Mouse (Mus musculus): ENCODE measurements around the gene Fuom.
A peak's percentile ranks its signal among the peaks of the same experiment; 100 is the strongest.

The Fuom gene

DNA sequence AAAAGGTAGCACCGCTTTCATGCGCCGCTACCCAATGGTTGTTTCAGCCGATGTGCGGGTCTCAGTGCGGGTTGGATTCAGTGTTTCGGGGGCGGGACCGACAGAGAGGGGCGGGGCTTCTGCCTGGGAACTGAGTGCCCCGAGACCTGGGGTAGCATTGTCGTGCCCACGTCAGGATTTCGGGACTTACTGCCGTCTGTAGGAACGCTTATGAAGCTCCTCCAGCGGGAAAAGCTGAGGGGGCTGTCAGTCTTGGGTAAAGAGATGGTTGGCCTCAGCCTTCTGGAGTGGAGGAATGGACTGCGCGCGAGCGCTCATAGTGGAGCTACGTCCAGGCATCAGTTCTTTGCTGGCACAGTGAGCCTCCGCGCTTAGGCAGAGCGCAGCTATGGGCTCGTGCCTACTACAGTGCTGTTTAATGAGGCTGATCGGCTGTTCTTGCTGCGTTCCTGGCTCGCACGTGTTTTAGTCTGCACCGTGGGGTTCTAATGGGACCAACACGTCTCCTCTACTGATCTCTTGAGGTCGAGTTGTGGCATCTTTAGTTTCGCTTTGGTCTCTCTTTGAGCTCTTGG lies 53.0 kb downstream of the Fuom start:
- peak; percentile 46 to 48 for DNase-seq

DNA sequence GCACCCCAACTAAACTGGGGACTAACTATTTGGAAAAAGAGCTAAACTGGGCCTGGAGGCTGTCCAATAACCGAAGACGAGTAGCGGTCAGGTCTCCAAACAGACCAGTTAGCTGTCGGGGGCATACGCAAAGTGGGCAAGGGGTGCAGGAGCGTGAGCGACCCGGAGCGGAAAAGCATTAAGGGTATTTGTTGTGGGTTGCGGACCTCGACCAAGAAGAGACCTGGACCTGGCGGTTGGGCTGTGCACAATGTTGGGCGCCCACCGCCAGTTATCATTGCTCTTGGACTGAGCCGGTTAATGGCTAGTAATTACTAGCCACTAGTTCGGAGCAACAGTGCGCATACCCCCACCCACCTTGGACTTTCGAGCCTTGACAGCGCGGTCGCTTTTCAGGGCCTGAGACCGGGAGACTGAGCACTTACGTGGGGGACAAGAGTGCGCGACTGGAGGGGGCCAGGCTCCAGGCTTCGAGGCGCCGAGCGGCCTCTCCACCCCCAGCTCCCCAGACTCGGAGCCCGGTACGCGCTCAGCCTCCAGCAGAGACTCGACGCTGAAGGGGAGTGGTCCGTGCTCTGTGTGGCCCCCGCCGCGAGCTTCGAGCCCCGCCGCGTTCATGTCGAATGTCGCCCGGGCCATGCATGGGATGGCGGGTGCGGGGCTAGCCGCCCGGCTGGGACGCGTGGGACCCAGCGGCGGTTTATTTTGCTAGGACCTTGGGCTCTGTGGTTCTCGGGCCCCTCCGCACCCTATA lies 53.7 kb downstream of the Fuom start, which contains the start of gene Msx3:
Gene Msx3 (minus strand): TSS at position 729 of the 754 bp plus-strand sequence.
- DNase-seq = peak in 1 of 2 experiments; percentile 17

DNA sequence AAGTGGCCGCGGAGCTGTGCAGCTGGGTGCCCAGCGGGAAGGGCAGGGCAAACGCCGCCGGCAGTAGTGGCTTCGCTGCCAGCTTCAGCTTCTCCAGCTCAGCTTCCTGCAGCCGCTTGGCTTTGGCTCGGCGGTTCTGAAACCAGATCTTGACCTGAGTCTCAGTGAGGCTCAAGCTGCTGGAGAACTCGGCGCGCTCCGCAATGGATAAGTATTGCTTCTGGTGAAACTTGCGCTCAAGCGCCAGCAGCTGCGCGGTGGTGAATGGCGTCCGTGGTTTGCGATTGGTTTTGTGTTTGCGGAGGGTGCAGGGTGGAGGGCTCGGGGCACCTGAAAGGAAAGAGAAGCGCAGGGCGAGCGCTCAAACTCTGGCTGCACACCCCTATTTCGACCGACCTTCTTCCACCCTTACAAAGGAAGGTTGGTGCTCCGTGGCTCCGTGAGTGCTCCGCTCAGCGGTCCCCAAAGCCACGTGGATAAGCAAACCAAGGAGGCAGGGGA lies 54.4 kb downstream of the Fuom start:
- no peak for DNase-seq
